In the genomic region with DNA sequence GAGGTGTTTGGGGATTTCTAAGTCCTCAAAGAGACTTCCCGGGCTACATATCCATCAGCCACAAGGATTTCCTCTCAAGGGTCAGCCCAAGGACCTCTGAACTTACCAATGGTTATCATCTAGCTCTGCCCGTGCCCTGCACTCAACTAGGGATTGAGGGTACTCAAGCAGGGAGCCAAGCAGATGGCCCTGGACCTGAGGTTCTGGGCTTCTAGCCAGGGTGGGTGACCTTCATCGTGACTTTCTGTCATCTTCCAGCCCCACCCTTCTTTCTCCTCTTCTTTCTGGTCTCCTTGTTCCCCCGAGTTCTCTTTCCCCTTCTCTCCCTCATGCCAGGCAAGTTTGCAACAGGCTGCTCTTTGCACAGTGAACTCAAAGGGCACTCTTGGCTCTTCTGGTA, we compare ENCODE assay signal across 17 mouse cellular contexts.
"Had no signal": no experiment of that assay in that cellular context is flagged by ENCODE, and none has a peak within 500 bp of the region (broad histone marks: within the 10 kb centered on the region; RNA-seq: fewer than 3 reads in every experiment).

No protein-coding gene starts in this region.

- H3K9me3 ChIP-seq: limb, embryonic 13.5 days; liver, embryonic 12.5 days; liver, embryonic 15.5 days; lung, embryonic 15.5 days; megakaryocyte, embryonic 14.5 days; midbrain, embryonic 10.5 days; midbrain, embryonic 13.5 days had no signal

- H3K27ac ChIP-seq: limb, embryonic 13.5 days; liver, embryonic 12.5 days; liver, embryonic 15.5 days; lung, embryonic 15.5 days; midbrain, embryonic 10.5 days; midbrain, embryonic 13.5 days had no signal

- H3K4me1 ChIP-seq: liver, embryonic 12.5 days; liver, embryonic 15.5 days; lung, embryonic 15.5 days; megakaryocyte, embryonic 14.5 days; midbrain, embryonic 10.5 days had no signal

- H3K4me3 ChIP-seq: limb, embryonic 13.5 days; liver, embryonic 12.5 days; liver, embryonic 15.5 days; lung, embryonic 15.5 days; megakaryocyte, embryonic 14.5 days; midbrain, embryonic 10.5 days; midbrain, embryonic 13.5 days had no signal

- H3K36me3 ChIP-seq: limb, embryonic 13.5 days; liver, embryonic 12.5 days; liver, embryonic 15.5 days; lung, embryonic 15.5 days; midbrain, embryonic 10.5 days; midbrain, embryonic 13.5 days had no signal

- DNase-seq: kidney, postnatal 14 days; kidney, postnatal 4 days; left cerebral cortex, postnatal 4 days; liver; lung, adult 18-20 months; lung, postnatal 10 days; lung, postnatal 36 days; retina, postnatal 1 day; thymus, adult 18-20 months; thymus, postnatal 36 days had no signal

- H3K27me3 ChIP-seq: liver, embryonic 12.5 days had no signal
